Mouse (Mus musculus) v-Abl transformed pro-B cells (cell line): ENCODE measurements around the gene Zfp518a.

Experiments used
- in situ Hi-C, 2 experiments: fragments of 400-800 bp; cut with MboI; formaldehyde crosslinking; loops; one replicate each; pipeline ENCODE4 v1.15.1; 2025; ENCODE audit not compliant: unreplicated experiment in 2 of 2

Zfp518a gene

DNA sequence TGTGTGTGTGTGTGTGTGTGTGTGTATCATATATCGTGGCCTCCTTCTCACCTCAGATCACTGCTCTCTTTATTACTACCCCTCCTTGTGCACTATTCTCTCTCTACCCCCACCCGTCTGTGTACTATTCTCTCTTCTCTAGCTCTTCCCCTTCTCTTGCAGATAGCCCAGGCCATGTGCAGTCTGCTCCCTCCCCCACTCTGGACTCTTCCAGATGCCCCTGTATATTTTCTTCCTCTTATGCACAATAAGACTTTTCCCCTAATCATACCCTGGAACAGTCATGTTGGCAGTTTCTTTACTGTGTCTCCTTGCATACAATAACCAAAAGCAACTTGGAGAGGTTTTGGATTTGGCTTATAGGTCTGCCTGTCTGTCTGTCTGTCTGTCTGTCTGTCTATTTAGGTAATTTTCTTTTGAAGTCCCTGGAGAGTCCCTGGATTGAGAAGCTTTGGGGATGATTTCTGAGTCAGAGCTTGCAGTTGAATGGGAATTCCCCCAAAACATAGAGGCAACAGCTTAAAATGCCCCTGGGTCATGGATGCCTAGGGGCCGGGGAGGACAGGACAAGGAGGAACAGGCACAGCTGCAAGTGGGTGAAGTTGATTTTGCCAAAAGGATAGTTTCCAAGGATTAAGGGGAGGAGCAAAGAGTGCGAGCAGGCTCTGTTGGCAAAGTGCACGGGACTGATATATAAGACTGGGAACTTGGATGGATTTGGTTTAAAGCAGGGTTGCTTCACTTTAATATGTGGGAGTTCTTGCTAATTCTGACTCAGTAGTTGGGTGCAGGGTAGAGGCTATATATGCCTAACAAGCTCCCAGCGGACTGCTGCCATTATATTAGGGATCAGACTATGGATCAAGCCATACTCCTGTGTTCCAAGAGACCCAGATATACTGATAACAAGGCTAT, 70.7 kb downstream of the Zfp518a start:
- in situ Hi-C loops = loop anchor here (10.0 to 25.0 kb wide), 2 partner anchors 50 to 603 kb away; no protein-coding TSS in a partner anchor
